Mouse (Mus musculus): ENCODE measurements at regions not wholly inside any gene's neighbourhood (a gene's known extent, or its start where the extent isn't known, plus 50 kb on each side); places are given as distances from the start of the nearest gene placed in this dataset.
"Not testable (repeated sequence)": the region's sequence is repeated elsewhere in the genome, so short reads cannot be mapped to it uniquely, and the experiment has no call there.

DNA sequence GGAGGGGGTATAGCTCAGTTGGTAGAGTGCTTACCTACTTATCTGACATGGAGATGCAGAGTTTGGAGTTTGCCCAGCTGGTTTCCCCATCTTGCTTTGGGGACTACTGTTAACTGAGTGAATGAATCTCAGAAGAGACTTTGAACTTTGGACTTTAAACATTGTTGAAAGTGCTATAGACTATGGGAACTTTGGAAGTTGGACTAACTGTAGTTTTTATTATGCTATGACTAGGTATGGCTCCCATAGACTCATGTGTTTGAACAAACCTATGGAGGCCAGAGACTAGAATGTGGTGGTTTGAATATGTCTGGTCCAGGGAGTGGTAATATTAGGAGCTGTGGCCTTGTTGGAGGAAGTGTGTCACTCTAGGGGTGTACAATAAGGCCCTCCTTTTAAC is 84.8 kb upstream of the Mad2l1 start:
- not testable (repeated sequence) for TF ChIP-seq CTCF (conservative IDR thresholded peaks at IDR 0.05; ENCODE audit: low read length); NANOG (IDR thresholded peaks at IDR 0.05; ENCODE audit: borderline replicate concordance, low read length)

Data from E14TG2a.4 (cell line).